Mouse (Mus musculus) heart, postnatal 0 days (tissue): Measurements from ENCODE around the gene Slc30a5.

Experiments used
- CTCF ChIP-seq: IDR thresholded peaks from 2 replicates; pipeline ENCODE4 v1.5.1; 2016; ENCODE audit warnings: antibody characterized with exemption, control low read depth, low read depth
- EP300 ChIP-seq: IDR thresholded peaks from 2 replicates; pipeline ENCODE4 v1.6.1; 2016; ENCODE audit warnings: antibody characterized with exemption, low read depth

GRCm38 (mm10) chr13:100866311-100866710 lies 33.1 kb upstream of the Slc30a5 start:
- TF ChIP-seq CTCF: no peak
- no peak for TF ChIP-seq EP300
